Mouse (Mus musculus) hindbrain, embryonic 15.5 days (tissue): ENCODE data around the gene Cox6b1. TPM values are rescaled to one million over a fixed set of nuclear protein-coding genes. Genes with fewer than 3 reads are reported as not detected.

Experiments
- ATAC-seq: fragments of 200-750 bp; cut with Nextera tagmentation; 2 replicates; pipeline ENCODE4 v1.8.0; 2017; ENCODE audit warnings: low read depth, moderate number of reproducible peaks, moderate TSS enrichment; ENCODE audit not compliant: low FRiP score
- H3K27ac ChIP-seq: fragments of 300-500 bp; sonication (generic); replicated peaks from 2 replicates; pipeline ENCODE4 v1.5.1; 2015; ENCODE audit warnings: mild to moderate bottlenecking, inconsistent platforms
- H3K27me3 ChIP-seq: fragments of 300-500 bp; sonication (generic); 2 replicates; pipeline ENCODE4 v1.6.1; 2015; ENCODE audit warnings: control low read depth, inconsistent platforms
- H3K36me3 ChIP-seq: fragments of 300-500 bp; sonication (generic); 2 replicates; pipeline ENCODE4 v1.6.1; 2015; ENCODE audit warnings: control low read depth, inconsistent platforms
- H3K4me1 ChIP-seq: fragments of 300-500 bp; sonication (generic); replicated peaks from 2 replicates; pipeline ENCODE4 v1.6.1; 2015; ENCODE audit warnings: control low read depth, inconsistent platforms
- H3K4me2 ChIP-seq: fragments of 300-500 bp; sonication (generic); 2 replicates; pipeline ENCODE4 v1.6.1; 2015; ENCODE audit warnings: moderate library complexity, mild to moderate bottlenecking, inconsistent platforms
- H3K4me3 ChIP-seq: fragments of 300-500 bp; sonication (generic); 2 replicates; pipeline ENCODE4 v1.5.1; 2015; ENCODE audit warnings: mild to moderate bottlenecking, inconsistent platforms
- H3K9ac ChIP-seq: fragments of 300-500 bp; sonication (generic); 2 replicates; pipeline ENCODE4 v1.6.1; 2015; ENCODE audit warnings: inconsistent platforms
- H3K9me3 ChIP-seq: fragments of 300-500 bp; sonication (generic); 2 replicates; pipeline ENCODE4 v1.6.1; 2016; ENCODE audit warnings: control low read depth, inconsistent platforms
- WGBS: fragments of 180-500 bp; shearing (Covaris S2); methylation state at CpG from one replicate; pipeline ENCODE4 v1.1.7; 2015; 5-methylcytosine and 5-hydroxymethylcytosine counted together
- polyA plus RNA-seq: library from polyadenylated mRNA; unstranded; fragments of >200 nt; fragmentation: Nextera tagmentation; extraction: Ambion mirVana; gene quantifications from 2 replicates; pipeline ENCODE4 v1.2.1, GENCODE M21; 2015

The Cox6b1 gene
- polyA plus RNA-seq, 1 experiment from 2014 or later, result 1,185 TPM

- ATAC-seq, result 0 out of 2 replicates have a peak, but pooled peaks have one; percentile 25
- no peak overlapping the region for H3K4me3 ChIP-seq
- no peaks in the 10 kb centered on the region for H3K4me1 ChIP-seq
- no peaks in the 10 kb centered on the region for H3K9me3 ChIP-seq
- no peak overlapping the region for H3K4me2 ChIP-seq
- no peak overlapping the region for H3K9ac ChIP-seq
- no peaks in the 10 kb centered on the region for H3K36me3 ChIP-seq
- H3K27ac ChIP-seq, result no peak overlapping the region
- no peaks in the 10 kb centered on the region for H3K27me3 ChIP-seq
- WGBS, result 32% methylated on average over 8 of the region's 8 CpGs
These were observed 18.1 kb downstream of the Cox6b1 start for GRCm38 (mm10) chr7:30607706-30608309.

DNA sequence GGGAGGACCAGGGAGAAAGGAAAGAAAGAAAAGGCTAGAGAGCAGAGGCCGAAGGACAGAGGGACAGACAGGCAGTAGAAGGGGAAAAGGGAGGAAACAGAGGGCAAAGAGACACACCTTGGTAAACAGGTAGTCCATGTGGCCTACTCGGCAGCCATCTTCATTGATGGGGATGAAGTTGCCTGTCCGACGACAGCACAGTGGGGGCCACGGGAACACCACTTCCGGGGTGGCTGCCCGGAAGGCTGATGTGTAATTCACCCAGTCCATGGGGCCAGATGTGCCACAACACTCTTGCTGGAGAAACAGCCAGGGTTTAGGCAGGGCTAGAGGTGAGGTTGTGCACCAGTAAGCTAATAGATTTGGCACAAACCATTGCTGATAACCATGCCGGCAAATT, 21.0 kb downstream of the Cox6b1 start:
- Histone ChIP-seq H3K9ac (no peak overlapping the region), H3K27ac (no peak overlapping the region), H3K4me2 (no peak overlapping the region), H3K4me1 (peaks cover 8% of the 10 kb centered on the region), H3K27me3 (no peaks in the 10 kb centered on the region), H3K36me3 (no peaks in the 10 kb centered on the region), H3K4me3 (no peak overlapping the region), H3K9me3 (no peaks in the 10 kb centered on the region)
- 90% methylated on average over 8 of the region's 8 CpGs for WGBS
- ATAC-seq, result no peak

DNA sequence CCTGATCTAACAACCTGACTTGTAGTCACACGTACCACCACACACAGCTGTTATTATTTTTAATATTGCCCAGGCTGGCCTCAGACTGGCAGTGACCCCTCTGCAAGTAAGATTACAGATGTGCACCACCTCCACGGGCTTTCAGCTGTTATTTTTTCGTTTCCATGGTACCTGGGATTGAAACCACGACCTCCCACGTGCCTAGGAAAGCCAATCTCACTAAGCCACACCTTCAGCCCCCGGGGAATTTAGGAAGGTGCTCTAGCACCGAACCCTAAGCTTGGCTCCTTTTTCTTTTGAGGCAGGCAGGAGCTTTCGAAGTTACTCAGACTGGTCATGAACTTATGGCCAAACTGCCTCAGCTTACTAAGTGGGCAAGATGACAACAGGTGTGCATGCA, 21.5 kb downstream of the Cox6b1 start:
- Histone ChIP-seq H3K27ac (no peak overlapping the region), H3K36me3 (no peaks in the 10 kb centered on the region), H3K4me1 (peaks cover 14% of the 10 kb centered on the region), H3K9me3 (no peaks in the 10 kb centered on the region), H3K4me2 (no peak overlapping the region), H3K27me3 (no peaks in the 10 kb centered on the region), H3K9ac (no peak overlapping the region), H3K4me3 (no peak overlapping the region)
- WGBS, result 66% methylated on average over 8 of the region's 8 CpGs
- ATAC-seq, result no peak

- no peak overlapping the region for H3K4me2 ChIP-seq
- H3K27ac ChIP-seq, result no peak overlapping the region
- H3K27me3 ChIP-seq, result no peaks in the 10 kb centered on the region
- H3K9me3 ChIP-seq, result no peaks in the 10 kb centered on the region
- H3K4me3 ChIP-seq, result no peak overlapping the region
- ATAC-seq, result no peak
- no peak overlapping the region for H3K9ac ChIP-seq
- 61% methylated on average over 3 of the region's 3 CpGs for WGBS
- peaks cover 14% of the 10 kb centered on the region for H3K4me1 ChIP-seq
- no peaks in the 10 kb centered on the region for H3K36me3 ChIP-seq
These were observed 23.4 kb downstream of the Cox6b1 start for GRCm38 (mm10) chr7:30602583-30602982.

DNA sequence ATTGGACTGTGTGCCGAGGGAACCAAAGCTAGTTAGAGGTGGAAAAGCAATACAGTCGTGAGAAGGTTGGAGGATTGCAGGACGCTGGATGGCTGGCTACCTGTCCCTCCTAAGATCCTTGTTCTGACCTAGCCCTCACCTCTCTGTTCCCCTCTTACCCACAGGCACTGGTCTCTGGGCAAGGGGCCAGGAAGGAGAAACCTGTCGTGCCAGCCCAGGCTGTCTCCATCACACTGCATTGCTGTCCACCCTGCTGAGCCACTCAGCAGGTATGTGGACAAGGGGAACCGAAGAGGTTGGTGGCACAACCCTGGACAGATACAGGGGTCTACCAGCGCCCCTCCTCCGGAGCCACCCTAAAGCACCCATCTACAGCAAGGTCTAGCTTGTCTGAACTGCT, 25.3 kb downstream of the Cox6b1 start:
- no peaks in the 10 kb centered on the region for H3K27me3 ChIP-seq
- WGBS, result 71% methylated on average over 7 of the region's 7 CpGs
- peaks cover 14% of the 10 kb centered on the region for H3K4me1 ChIP-seq
- no peaks in the 10 kb centered on the region for H3K9me3 ChIP-seq
- no peak overlapping the region for H3K4me3 ChIP-seq
- peak overlapping the region; percentile 27; the same call in 1 of the 2 replicates for H3K27ac ChIP-seq
- no peaks in the 10 kb centered on the region for H3K36me3 ChIP-seq
- peak overlapping the region; percentile 50; the same call in 1 of the 2 replicates for H3K4me2 ChIP-seq
- ATAC-seq, result peak; percentile 4; the same call in 1 of the 2 replicates
- H3K9ac ChIP-seq, result no peak overlapping the region

- peak overlapping the region; percentile 50 for H3K4me2 ChIP-seq
- peak overlapping the region; percentile 27 for H3K27ac ChIP-seq
- ATAC-seq, result peak; percentile 98
- no peaks in the 10 kb centered on the region for H3K9me3 ChIP-seq
- H3K4me3 ChIP-seq, result peak overlapping the region; percentile 23
- no peaks in the 10 kb centered on the region for H3K27me3 ChIP-seq
- H3K4me1 ChIP-seq, result peaks cover 14% of the 10 kb centered on the region
- no peak overlapping the region for H3K9ac ChIP-seq
- H3K36me3 ChIP-seq, result no peaks in the 10 kb centered on the region
- 0% methylated on average over 16 of the region's 16 CpGs for WGBS
These were observed 26.0 kb downstream of the Cox6b1 start for GRCm38 (mm10) chr7:30599933-30600353.

GRCm38 (mm10) chr7:30598786-30599185, 27.2 kb downstream of the Cox6b1 start, which contains the start of gene Zbtb32:
Zbtb32 (minus strand) TSS chr7:30598909.
- Histone ChIP-seq H3K27me3 (no peaks in the 10 kb centered on the region), H3K27ac (peak within 1 kb of the TSS; percentile 27; the same call in 1 of the 2 replicates), H3K4me2 (peak within 1 kb of the TSS; percentile 50), H3K9ac (no peak within 1 kb of the TSS), H3K36me3 (no peaks in the 10 kb centered on the region), H3K4me1 (peaks cover 14% of the 10 kb centered on the region), H3K9me3 (no peaks in the 10 kb centered on the region), H3K4me3 (peak within 1 kb of the TSS; percentile 23)
- ATAC-seq, result no peak
- 91% methylated on average over 12 of the region's 12 CpGs for WGBS

- WGBS, result 83% methylated on average over 5 of the region's 5 CpGs
- ATAC-seq, result no peak
These were observed 29.1 kb downstream of the Cox6b1 start for GRCm38 (mm10) chr7:30596811-30597210.

GRCm38 (mm10) chr7:30596093-30596492, 29.9 kb downstream of the Cox6b1 start:
- no peak overlapping the region for H3K9ac ChIP-seq
- no peak for ATAC-seq
- no peaks in the 10 kb centered on the region for H3K9me3 ChIP-seq
- H3K4me3 ChIP-seq, result no peak overlapping the region
- no peak overlapping the region for H3K27ac ChIP-seq
- H3K4me1 ChIP-seq, result peaks cover 14% of the 10 kb centered on the region
- no peak overlapping the region for H3K4me2 ChIP-seq
- H3K36me3 ChIP-seq, result no peaks in the 10 kb centered on the region
- 90% methylated on average over 5 of the region's 5 CpGs for WGBS
- no peaks in the 10 kb centered on the region for H3K27me3 ChIP-seq

More at GRCm38 (mm10) chr7:30596811-30597210, 29.1 kb downstream of the Cox6b1 start:
- Histone ChIP-seq H3K9me3 (no peaks in the 10 kb centered on the region), H3K9ac (no peak overlapping the region), H3K27ac (no peak overlapping the region), H3K27me3 (no peaks in the 10 kb centered on the region), H3K36me3 (no peaks in the 10 kb centered on the region), H3K4me2 (no peak overlapping the region), H3K4me1 (peaks cover 14% of the 10 kb centered on the region), H3K4me3 (no peak overlapping the region)

- Histone ChIP-seq H3K4me3 (no peak overlapping the region), H3K9ac (no peak overlapping the region), H3K36me3 (no peaks in the 10 kb centered on the region), H3K27me3 (no peaks in the 10 kb centered on the region), H3K4me2 (no peak overlapping the region), H3K27ac (no peak overlapping the region), H3K4me1 (peaks cover 8% of the 10 kb centered on the region), H3K9me3 (no peaks in the 10 kb centered on the region)
- WGBS, result 73% methylated on average over 4 of the region's 4 CpGs
- no peak for ATAC-seq
These were observed 31.4 kb downstream of the Cox6b1 start for GRCm38 (mm10) chr7:30594510-30595024.

DNA sequence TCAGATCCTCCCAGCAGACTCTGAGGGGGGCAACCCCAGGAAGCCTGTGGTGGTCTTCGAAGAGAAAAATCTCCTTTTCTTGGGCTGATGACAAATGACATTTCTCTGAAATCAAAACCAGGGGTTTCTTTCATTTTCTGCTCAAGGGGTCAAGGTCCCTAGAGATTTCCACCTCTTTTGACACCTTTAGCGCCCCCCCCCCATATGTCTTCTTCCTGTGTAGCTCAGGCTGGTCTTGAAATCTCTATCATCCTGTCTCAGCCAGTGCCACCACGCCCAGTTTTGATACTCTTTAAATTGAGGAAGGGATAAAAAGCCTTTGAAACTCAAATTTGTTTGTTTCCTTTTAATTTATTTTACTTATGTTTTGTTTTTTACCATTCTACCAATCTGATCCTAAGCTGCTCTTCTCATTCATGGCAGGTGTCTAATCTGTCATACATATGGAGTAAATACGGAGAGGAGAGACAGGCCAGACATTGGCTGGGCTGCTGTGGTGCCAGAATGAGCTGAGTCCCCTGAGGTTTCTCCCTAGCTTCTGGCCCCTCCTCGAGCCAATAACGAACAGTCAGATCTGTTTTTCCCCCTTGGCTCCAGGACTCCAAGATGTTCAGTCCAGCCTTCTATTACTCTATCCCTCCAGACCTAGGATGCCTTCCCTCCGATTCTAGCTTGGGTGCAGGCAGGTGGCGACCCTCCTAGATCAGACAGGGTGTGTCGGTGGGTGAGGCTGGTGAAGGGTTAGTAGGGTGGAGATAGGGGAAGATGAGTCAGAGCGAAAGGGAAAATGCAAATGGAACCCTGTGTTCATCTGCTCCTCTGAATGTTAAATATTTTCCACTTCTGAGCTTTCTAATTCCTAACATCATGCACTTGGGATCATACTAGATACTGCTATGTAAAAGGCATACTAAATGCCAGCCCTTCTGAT, 32.1 kb downstream of the Cox6b1 start:
- no peak for ATAC-seq
- WGBS, result 65% methylated on average over 10 of the region's 10 CpGs
- Histone ChIP-seq H3K36me3 (no peaks in the 10 kb centered on the region), H3K4me2 (no peak overlapping the region), H3K27me3 (no peaks in the 10 kb centered on the region), H3K27ac (no peak overlapping the region), H3K9me3 (no peaks in the 10 kb centered on the region), H3K4me1 (peaks cover 8% of the 10 kb centered on the region), H3K4me3 (no peak overlapping the region), H3K9ac (no peak overlapping the region)
